Mouse (Mus musculus): ENCODE results near the gene Ifrd1. TPM values are rescaled to one million over a fixed set of nuclear protein-coding genes. Genes with fewer than 3 reads are reported as not detected.

Ifrd1 gene
- polyA plus RNA-seq, 1 experiment = 25.9 TPM

- peak overlapping the region; percentile 78 for H3K4me3 ChIP-seq (replicated peaks; ENCODE audit: extremely low read depth, low read depth, low read length)
- peaks cover 12% of the 10 kb centered on the region for H3K4me1 ChIP-seq (ENCODE audit: control insufficient read depth, insufficient read depth, low read length)
- TF ChIP-seq CTCF (IDR thresholded peaks at IDR 0.05; ENCODE audit: insufficient read depth, low read length) (no peak), POLR2A (IDR thresholded peaks at IDR 0.05; ENCODE audit: borderline replicate concordance, extremely low read depth, low read depth, low read length) (peak; percentile 72; the same call in 1 of the 2 replicates)
- WGBS = under 1% methylated on average over 81 of the region's 81 CpGs
- peak; percentile 92 for DNase-seq
Observed at GRCm38 (mm10) chr12:40222251-40223081, 25.8 kb downstream of the Ifrd1 start.

- no peak for TF ChIP-seq POLR2A (IDR thresholded peaks at IDR 0.05; ENCODE audit: borderline replicate concordance, extremely low read depth, low read depth, low read length)
- no peak for TF ChIP-seq CTCF (IDR thresholded peaks at IDR 0.05; ENCODE audit: insufficient read depth, low read length)
- no peak for DNase-seq
- Histone ChIP-seq H3K4me1 (ENCODE audit: control insufficient read depth, insufficient read depth, low read length) (peaks cover 12% of the 10 kb centered on the region), H3K4me3 (replicated peaks; ENCODE audit: extremely low read depth, low read depth, low read length) (peak overlapping the region; percentile 78)
- 3% methylated on average over 5 of the region's 5 CpGs for WGBS
Observed at GRCm38 (mm10) chr12:40221611-40222010, 26.7 kb downstream of the Ifrd1 start.

- TF ChIP-seq CTCF (IDR thresholded peaks at IDR 0.05; ENCODE audit: insufficient read depth, low read length) (no peak), POLR2A (IDR thresholded peaks at IDR 0.05; ENCODE audit: borderline replicate concordance, extremely low read depth, low read depth, low read length) (no peak)
- DNase-seq = no peak
- WGBS = 5% methylated on average over 3 of the region's 3 CpGs
- H3K4me3 ChIP-seq (replicated peaks; ENCODE audit: extremely low read depth, low read depth, low read length) = peak overlapping the region; percentile 45
- H3K4me1 ChIP-seq (ENCODE audit: control insufficient read depth, insufficient read depth, low read length) = peaks cover 12% of the 10 kb centered on the region
Observed at GRCm38 (mm10) chr12:40220896-40221295, 27.4 kb downstream of the Ifrd1 start.

DNA sequence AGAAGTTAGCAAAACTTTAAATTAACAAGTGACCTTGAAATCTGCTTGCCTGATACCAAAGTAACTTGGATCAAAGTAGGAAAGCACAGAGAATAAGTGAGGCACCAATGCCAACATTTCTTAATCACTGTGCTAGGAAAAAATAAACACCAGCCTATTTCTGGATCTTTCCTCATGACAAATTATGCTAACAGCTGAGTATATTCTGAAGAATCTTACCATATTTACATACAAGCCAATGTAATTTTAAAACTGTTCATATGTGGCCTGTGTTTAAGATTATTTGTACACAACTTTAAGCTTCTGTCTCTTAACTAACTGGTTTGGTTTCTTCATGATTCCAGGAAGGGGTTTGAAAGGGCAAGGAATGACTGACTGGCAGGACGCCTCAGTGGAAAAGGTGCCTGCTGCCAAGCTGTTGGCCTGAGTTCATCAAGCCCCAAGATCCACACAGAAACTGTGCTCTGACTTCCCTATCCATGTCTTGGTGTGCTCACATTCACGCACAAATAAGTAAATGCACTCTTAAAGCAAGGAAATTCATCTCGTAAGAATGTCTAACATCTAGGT, 28.2 kb downstream of the Ifrd1 start:
- 11% methylated on average over 3 of the region's 3 CpGs for WGBS
- peak; percentile 46 for DNase-seq
- Histone ChIP-seq H3K4me3 (replicated peaks; ENCODE audit: extremely low read depth, low read depth, low read length) (peak overlapping the region; percentile 45), H3K4me1 (ENCODE audit: control insufficient read depth, insufficient read depth, low read length) (peaks cover 12% of the 10 kb centered on the region)
- no peak for TF ChIP-seq CTCF (IDR thresholded peaks at IDR 0.05; ENCODE audit: insufficient read depth, low read length)
- no peak for TF ChIP-seq POLR2A (IDR thresholded peaks at IDR 0.05; ENCODE audit: borderline replicate concordance, extremely low read depth, low read depth, low read length)

- 40% methylated on average over 2 of the region's 2 CpGs for WGBS
Observed at GRCm38 (mm10) chr12:40218430-40218945, 29.8 kb downstream of the Ifrd1 start.

DNA sequence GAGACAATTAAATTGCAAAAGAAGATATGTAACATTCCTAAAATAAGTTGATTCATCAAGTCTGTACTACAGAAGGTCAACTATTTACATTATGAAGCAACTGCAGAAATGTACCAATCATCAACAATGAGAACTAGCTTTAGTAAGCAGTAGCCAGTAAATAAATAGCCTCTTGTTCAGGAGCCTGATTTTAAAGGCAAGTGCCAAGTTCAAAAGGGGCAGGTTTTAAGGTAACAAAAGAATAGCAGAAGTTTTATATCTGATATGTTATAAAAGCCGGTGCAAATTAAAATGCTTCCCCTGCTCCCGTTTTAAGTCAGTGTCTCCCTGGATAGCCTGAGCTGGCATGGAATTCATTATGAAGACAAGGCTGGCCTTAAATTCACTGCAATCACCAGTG, 30.5 kb downstream of the Ifrd1 start:
- DNase-seq = no peak
- WGBS = 68% methylated on average over 2 of the region's 2 CpGs

More at GRCm38 (mm10) chr12:40218430-40218945, 29.8 kb downstream of the Ifrd1 start:
- TF ChIP-seq POLR2A (IDR thresholded peaks at IDR 0.05; ENCODE audit: borderline replicate concordance, extremely low read depth, low read depth, low read length) (no peak), CTCF (IDR thresholded peaks at IDR 0.05; ENCODE audit: insufficient read depth, low read length) (no peak)
- H3K4me3 ChIP-seq (replicated peaks; ENCODE audit: extremely low read depth, low read depth, low read length) = no peak overlapping the region
- peaks cover 10% of the 10 kb centered on the region for H3K4me1 ChIP-seq (ENCODE audit: control insufficient read depth, insufficient read depth, low read length)
- DNase-seq = no peak

DNA sequence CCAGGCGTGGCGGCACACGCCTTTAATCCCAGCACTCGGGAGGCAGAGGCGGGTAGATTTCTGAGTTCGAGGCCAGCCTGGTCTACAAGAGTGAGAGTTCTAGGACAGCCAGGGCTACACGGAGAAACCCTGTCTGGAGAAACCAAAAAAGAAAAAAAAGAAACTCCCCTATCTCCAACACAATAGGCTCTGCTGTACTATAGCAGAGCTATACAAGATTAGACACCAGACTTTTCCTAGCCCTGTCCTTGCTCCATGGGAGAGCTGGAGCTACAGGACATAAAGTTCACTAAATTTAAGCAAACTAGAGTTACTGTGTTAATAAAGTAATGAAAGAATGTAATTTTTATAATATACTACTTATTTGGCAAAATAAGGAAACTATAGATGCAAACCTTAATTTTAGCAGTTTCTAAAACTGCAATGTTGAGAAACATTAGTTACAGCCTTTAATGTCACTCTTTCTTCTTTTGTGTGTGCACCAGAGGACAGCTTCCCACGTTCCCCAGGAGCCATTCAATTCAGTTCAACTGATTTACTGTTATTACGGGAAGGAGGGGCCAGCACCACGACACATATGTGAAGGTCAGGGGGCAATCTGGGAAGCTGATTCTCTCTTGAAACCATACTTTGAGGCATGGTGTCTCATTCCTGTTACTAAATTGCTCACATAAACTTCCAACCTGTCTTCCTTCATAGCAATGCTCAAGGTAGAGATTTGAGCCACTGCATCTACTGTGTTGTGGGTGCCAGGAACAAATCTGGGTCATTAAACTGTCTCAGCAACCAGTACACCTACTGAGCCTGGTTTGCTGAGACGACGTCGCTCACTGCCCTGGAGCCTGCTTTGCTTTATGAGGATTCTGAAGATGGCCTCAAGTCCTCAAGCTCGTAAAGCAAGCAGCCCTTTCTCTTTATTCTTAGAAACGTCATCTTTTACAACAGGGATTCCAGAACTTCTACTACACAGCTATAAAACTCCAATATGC, 33.1 kb downstream of the Ifrd1 start:
- peaks cover 3% of the 10 kb centered on the region for H3K4me1 ChIP-seq (ENCODE audit: control insufficient read depth, insufficient read depth, low read length)
- no peak overlapping the region for H3K4me3 ChIP-seq (replicated peaks; ENCODE audit: extremely low read depth, low read depth, low read length)
- no peak for TF ChIP-seq POLR2A (IDR thresholded peaks at IDR 0.05; ENCODE audit: borderline replicate concordance, extremely low read depth, low read depth, low read length)
- TF ChIP-seq CTCF (IDR thresholded peaks at IDR 0.05; ENCODE audit: insufficient read depth, low read length) = no peak
- no peak for DNase-seq
- WGBS = 91% methylated on average over 15 of the region's 15 CpGs

More for the DNA sequence above, 30.5 kb downstream of the Ifrd1 start:
- no peak overlapping the region for H3K4me3 ChIP-seq (replicated peaks; ENCODE audit: extremely low read depth, low read depth, low read length)
- H3K4me1 ChIP-seq (ENCODE audit: control insufficient read depth, insufficient read depth, low read length) = peaks cover 10% of the 10 kb centered on the region
- TF ChIP-seq CTCF (IDR thresholded peaks at IDR 0.05; ENCODE audit: insufficient read depth, low read length) (no peak), POLR2A (IDR thresholded peaks at IDR 0.05; ENCODE audit: borderline replicate concordance, extremely low read depth, low read depth, low read length) (no peak)

- Histone ChIP-seq H3K4me3 (replicated peaks; ENCODE audit: extremely low read depth, low read depth, low read length) (no peak overlapping the region), H3K4me1 (ENCODE audit: control insufficient read depth, insufficient read depth, low read length) (no peaks in the 10 kb centered on the region; the same call in 1 of the 2 replicates)
- TF ChIP-seq CTCF (IDR thresholded peaks at IDR 0.05; ENCODE audit: insufficient read depth, low read length) = no peak
- TF ChIP-seq POLR2A (IDR thresholded peaks at IDR 0.05; ENCODE audit: borderline replicate concordance, extremely low read depth, low read depth, low read length) = no peak
- WGBS = 89% methylated on average over 3 of the region's 3 CpGs
- DNase-seq = no peak
Observed at GRCm38 (mm10) chr12:40209049-40209448, 39.3 kb downstream of the Ifrd1 start.

DNA sequence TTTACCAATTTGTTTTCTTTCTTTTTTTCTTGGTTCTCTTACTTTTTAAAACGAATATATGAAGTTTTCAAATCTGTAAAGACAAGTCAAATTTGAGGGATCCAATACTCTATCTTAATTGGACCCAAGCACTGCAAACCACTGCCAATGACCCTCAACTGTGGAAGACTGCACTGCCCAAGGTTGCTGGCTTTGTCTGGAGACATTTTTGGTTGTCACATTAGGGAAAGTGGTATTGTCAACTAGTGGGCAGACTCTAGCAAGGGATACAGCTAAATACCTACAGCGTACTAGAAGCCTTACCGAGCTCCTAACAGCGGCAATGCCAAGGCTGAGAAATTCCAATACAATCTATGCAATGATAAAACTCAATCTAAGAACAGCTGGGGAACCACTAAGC, 40.4 kb downstream of the Ifrd1 start:
- no peak for DNase-seq
- no peaks in the 10 kb centered on the region; the same call in 1 of the 2 replicates for H3K4me1 ChIP-seq (ENCODE audit: control insufficient read depth, insufficient read depth, low read length)
- no peak overlapping the region for H3K4me3 ChIP-seq (replicated peaks; ENCODE audit: extremely low read depth, low read depth, low read length)
- WGBS = 90% methylated on average over 4 of the region's 4 CpGs
- no peak for TF ChIP-seq CTCF (IDR thresholded peaks at IDR 0.05; ENCODE audit: insufficient read depth, low read length)
- TF ChIP-seq POLR2A (IDR thresholded peaks at IDR 0.05; ENCODE audit: borderline replicate concordance, extremely low read depth, low read depth, low read length) = no peak
